ENCODE assay signal across 8 mouse cellular contexts in genomic region chr7:64125994-64126393, GRCm38 (mm10). TPM values are rescaled to one million over a fixed set of nuclear protein-coding genes. Genes with fewer than 3 reads are reported as not detected.
DNase-seq lines count a peak whose midpoint lies in the region.
"Not testable (repeated sequence)": the region's sequence is repeated elsewhere in the genome, so short reads cannot be mapped to it uniquely, and the experiment has no call there.
"Had no signal": no experiment of that assay in that cellular context is flagged by ENCODE, and none has a peak within 500 bp of the region (broad histone marks: within the 10 kb centered on the region; RNA-seq: fewer than 3 reads in every experiment).

No protein-coding gene starts in this region.

- 89% methylated on average over 9 of the region's 9 CpGs for WGBS in heart, embryonic 10.5 days

- peak; percentile 53 for DNase-seq in ES-CJ7 (ENCODE audit: low read depth, low spot score)
- peak; percentile 55 for DNase-seq in R1 (ENCODE audit: low read depth, low spot score)
- DNase-seq in heart, adult 11 months: peak; percentile 49
- peak; percentile 20 for DNase-seq in heart, embryonic 10.5 days (ENCODE audit: low spot score)
- DNase-seq in thymus, postnatal 4 days: peak; percentile 1

- not testable (repeated sequence) for H3K4me1 ChIP-seq in heart, embryonic 10.5 days

- not testable (repeated sequence) for H3K27ac ChIP-seq in heart, embryonic 10.5 days

- not testable (repeated sequence) for H3K4me3 ChIP-seq in heart, embryonic 10.5 days

- H3K9me3 ChIP-seq in heart, embryonic 10.5 days: not testable (repeated sequence)

- not testable (repeated sequence) for H3K27me3 ChIP-seq in heart, embryonic 10.5 days (ENCODE audit: insufficient read depth, poor library complexity, severe bottlenecking)

- H3K36me3 ChIP-seq in heart, embryonic 10.5 days: not testable (repeated sequence)

RNA-seq across cellular contexts. Expression of gene Trpm1, which starts 27.6 kb away (rescaled TPM):
- polyA plus RNA-seq in heart, embryonic 10.5 days (2016; fragmentation: Nextera tagmentation; extraction: Ambion mirVana): 0.21 and 0.37 TPM in 2 replicates
- polyA plus RNA-seq: adrenal gland, adult 2 months; cerebellum, adult 2 months; G1E had no signal

Comparison
In these comparisons a context has a peak if more than half of its experiments do, and no peak if none do; other contexts are left out.
1. DNase-seq: peak in every context shown above with its lines; median percentile 55 in R1; 53 in ES-CJ7; 49 in heart, adult 11 months; 20 in heart, embryonic 10.5 days; 1 in thymus, postnatal 4 days.